Mouse (Mus musculus) heart, embryonic 14.5 days (tissue): ENCODE results near the gene Ssh2. TPM values are rescaled to one million over a fixed set of nuclear protein-coding genes. Genes with fewer than 3 reads are reported as not detected.

Experiments
- ATAC-seq: fragments of 200-750 bp; cut with Nextera tagmentation; 2 replicates; pipeline ENCODE4 v1.8.0; 2017; ENCODE audit warnings: low read depth, moderate TSS enrichment; ENCODE audit not compliant: insufficient number of reproducible peaks, insufficient read depth, low FRiP score
- H3K27ac ChIP-seq, 2 experiments: fragments of 200-500 bp in 1 of 2; fragments of 300-500 bp in 1 of 2; sonication (generic) in 1 of 2; replicated peaks in 1 of 2; 2 replicates each; pipeline ENCODE4 v1.5.1; 2012 to 2014; ENCODE audit warnings: low read depth in 2 of 2, low read length in 2 of 2, control low read depth in 1 of 2, mild to moderate bottlenecking in 1 of 2, mixed read lengths in 1 of 2; ENCODE audit not compliant: control insufficient read depth in 1 of 2, insufficient read depth in 1 of 2
- H3K27me3 ChIP-seq: fragments of 300-500 bp; sonication (generic); 2 replicates; pipeline ENCODE4 v1.6.1; 2014; ENCODE audit warnings: mild to moderate bottlenecking, low read length, control low read depth; ENCODE audit not compliant: control insufficient read depth, insufficient read depth
- H3K36me3 ChIP-seq: fragments of 300-500 bp; sonication (generic); 2 replicates; pipeline ENCODE4 v1.6.1; 2014; ENCODE audit warnings: mild to moderate bottlenecking, control low read depth, low read length, mixed read lengths; ENCODE audit not compliant: control insufficient read depth, insufficient read depth
- H3K4me1 ChIP-seq, 2 experiments: fragments of 200-500 bp in 1 of 2; fragments of 300-500 bp in 1 of 2; sonication (generic) in 1 of 2; 2 replicates each; pipeline ENCODE4 v1.6.1; 2012 to 2014; ENCODE audit warnings: low read length in 2 of 2, control low read depth in 1 of 2, mixed read lengths in 1 of 2; ENCODE audit not compliant: control insufficient read depth in 2 of 2, insufficient read depth in 2 of 2
- H3K4me2 ChIP-seq: fragments of 300-500 bp; sonication (generic); 2 replicates; pipeline ENCODE4 v1.6.1; 2014; ENCODE audit warnings: mild to moderate bottlenecking, low read length
- H3K4me3 ChIP-seq, 2 experiments: fragments of 200-500 bp in 1 of 2; fragments of 300-500 bp in 1 of 2; sonication (generic) in 1 of 2; 2 replicates each; pipeline ENCODE4 v1.5.1; 2012 to 2014; ENCODE audit warnings: low read length in 2 of 2, mild to moderate bottlenecking in 2 of 2, control low read depth in 1 of 2, low read depth in 1 of 2, moderate library complexity in 1 of 2; ENCODE audit not compliant: control insufficient read depth in 1 of 2, insufficient read depth in 1 of 2
- H3K9ac ChIP-seq: fragments of 300-500 bp; sonication (generic); 2 replicates; pipeline ENCODE4 v1.6.1; 2014; ENCODE audit warnings: mild to moderate bottlenecking, low read length
- H3K9me3 ChIP-seq: fragments of 300-500 bp; sonication (generic); 2 replicates; pipeline ENCODE4 v1.6.1; 2016; ENCODE audit warnings: low read length, control low read depth; ENCODE audit not compliant: control insufficient read depth
- WGBS: fragments of 180-500 bp; shearing (Covaris S2); extraction: QIAGEN DNeasy Blood & Tissue Kit; methylation state at CpG from one replicate; pipeline ENCODE4 v1.1.7; 2014; 5-methylcytosine and 5-hydroxymethylcytosine counted together
- polyA plus RNA-seq: library from polyadenylated mRNA; unstranded; fragments of >200 nt; fragmentation: Nextera tagmentation; extraction: Ambion mirVana; gene quantifications from 2 replicates; pipeline ENCODE4 v1.2.1, GENCODE M21; 2014

The Ssh2 gene
- polyA plus RNA-seq, 1 experiment from 2014 or later: 31.4 TPM

- Histone ChIP-seq H3K4me1 (no peaks in the 10 kb centered on the region), H3K36me3 (0 out of 2 replicates have a peak, but pooled peaks cover 3% of the 10 kb centered on the region), H3K27me3 (no peaks in the 10 kb centered on the region), H3K9me3 (no peaks in the 10 kb centered on the region), H3K9ac (no peak overlapping the region), H3K4me3 (no peak overlapping the region), H3K27ac (no peak overlapping the region), H3K4me2 (no peak overlapping the region)
- no peak for ATAC-seq
- WGBS: 51% methylated on average over 3 of the region's 3 CpGs
Observed at GRCm38 (mm10) chr11:77307205-77307604, 91.1 kb downstream of the Ssh2 start.

- no peak overlapping the region for H3K4me2 ChIP-seq
- no peak overlapping the region for H3K27ac ChIP-seq
- H3K9ac ChIP-seq: no peak overlapping the region
- 14% methylated on average over 1 of the region's 1 CpGs for WGBS
- H3K27me3 ChIP-seq: no peaks in the 10 kb centered on the region
- no peak for ATAC-seq
- 0 out of 2 replicates have a peak, but pooled peaks cover 3% of the 10 kb centered on the region for H3K36me3 ChIP-seq
- peaks cover 0 to 5% of the 10 kb centered on the region in 2 experiments; a peak in 2 of 4 replicates for H3K4me1 ChIP-seq
- H3K9me3 ChIP-seq: no peaks in the 10 kb centered on the region
- H3K4me3 ChIP-seq: no peak overlapping the region
Observed at GRCm38 (mm10) chr11:77308533-77308932, 92.4 kb downstream of the Ssh2 start.

DNA sequence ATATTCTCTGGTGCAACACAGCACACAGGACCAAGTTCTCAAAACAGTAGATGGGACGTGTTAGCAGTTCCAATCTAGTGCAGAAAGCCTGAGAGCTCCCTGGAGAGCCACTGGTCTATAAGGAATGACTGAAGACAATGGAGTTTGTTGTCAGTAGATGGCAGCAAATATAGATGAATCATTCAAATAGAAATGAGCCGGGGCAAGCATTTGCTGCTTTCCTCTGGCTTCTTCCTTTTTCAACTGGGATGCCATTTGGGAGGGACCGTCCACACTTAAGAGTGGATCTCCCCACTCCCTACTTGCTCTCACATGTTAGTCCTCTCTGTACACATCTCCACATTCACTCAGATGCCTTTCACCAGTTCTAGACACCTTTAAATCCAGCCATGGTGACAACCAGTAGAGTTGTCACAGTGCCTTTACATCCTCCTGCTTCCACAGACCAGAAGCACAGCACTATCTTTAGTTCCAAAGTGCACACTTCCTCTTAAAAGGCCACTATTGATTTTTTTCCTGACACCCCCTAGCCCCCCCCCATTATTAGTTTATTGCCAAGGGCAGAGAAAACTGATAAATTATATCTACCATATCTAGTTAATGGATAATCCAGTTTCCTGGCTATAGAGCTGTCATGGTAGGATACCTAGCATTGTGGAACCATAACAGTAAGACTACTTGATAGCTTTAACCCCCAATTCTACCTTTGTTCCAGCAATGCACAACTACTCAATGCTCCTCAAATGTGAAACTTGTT lies 101.8 kb downstream of the Ssh2 start:
- no peak for ATAC-seq
- 25% methylated on average over 3 of the region's 3 CpGs for WGBS
- Histone ChIP-seq H3K27ac (no peak overlapping the region), H3K4me3 (no peak overlapping the region), H3K9me3 (no peaks in the 10 kb centered on the region), H3K9ac (no peak overlapping the region), H3K4me1 (peaks cover 2 to 18% of the 10 kb centered on the region in 2 experiments; a peak in 2 of 4 replicates), H3K4me2 (no peak overlapping the region), H3K36me3 (no peaks in the 10 kb centered on the region), H3K27me3 (no peaks in the 10 kb centered on the region)

DNA sequence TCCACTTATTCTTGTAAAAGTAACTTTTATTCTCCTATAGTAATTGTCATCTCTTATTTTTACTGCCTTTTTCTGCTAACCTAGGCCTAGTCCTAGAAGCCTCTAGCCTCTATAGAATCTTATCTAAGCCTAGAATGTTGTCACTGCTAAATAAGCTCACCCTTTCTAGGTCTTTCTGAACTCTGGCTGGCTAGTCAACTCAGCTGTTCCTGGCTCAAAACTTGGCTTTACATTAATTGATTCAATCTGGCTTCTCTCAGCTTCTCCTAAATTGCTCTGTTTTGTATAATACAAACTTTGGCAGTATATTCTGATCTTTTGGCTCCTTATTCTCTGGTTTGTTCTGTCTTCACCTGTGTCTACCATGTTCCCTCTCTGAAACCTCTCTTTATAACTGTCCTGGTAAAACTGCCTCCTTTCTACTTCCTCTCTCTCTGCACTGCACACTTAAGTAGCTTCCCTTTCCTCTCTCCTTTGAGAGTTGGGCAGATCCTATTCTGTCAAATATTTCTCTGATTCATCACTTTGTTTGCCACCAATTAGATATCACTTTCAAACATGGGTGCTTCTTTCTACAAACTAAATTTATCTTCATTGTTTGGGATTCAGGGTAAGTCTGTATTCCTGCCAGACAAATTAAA lies 102.5 kb downstream of the Ssh2 start:
- Histone ChIP-seq H3K4me3 (no peak overlapping the region), H3K4me1 (peaks cover 2 to 13% of the 10 kb centered on the region in 2 experiments; a peak in 2 of 4 replicates), H3K27ac (no peak overlapping the region), H3K9ac (no peak overlapping the region), H3K4me2 (no peak overlapping the region), H3K9me3 (no peaks in the 10 kb centered on the region), H3K36me3 (no peaks in the 10 kb centered on the region), H3K27me3 (no peaks in the 10 kb centered on the region)
- ATAC-seq: no peak

- no peak overlapping the region for H3K4me2 ChIP-seq
- H3K9ac ChIP-seq: no peak overlapping the region
- H3K9me3 ChIP-seq: no peaks in the 10 kb centered on the region
- 0 out of 4 replicates have a peak, but pooled peaks cover 0 to 8% of the 10 kb centered on the region in 2 experiments for H3K4me1 ChIP-seq
- 0 out of 2 replicates have a peak, but pooled peaks cover 4% of the 10 kb centered on the region for H3K36me3 ChIP-seq
- H3K27me3 ChIP-seq: no peaks in the 10 kb centered on the region
- no peak overlapping the region for H3K27ac ChIP-seq
- no peak for ATAC-seq
- no peak overlapping the region for H3K4me3 ChIP-seq
- 60% methylated on average over 1 of the region's 1 CpGs for WGBS
Observed at GRCm38 (mm10) chr11:77321214-77321613, 105.1 kb downstream of the Ssh2 start.

DNA sequence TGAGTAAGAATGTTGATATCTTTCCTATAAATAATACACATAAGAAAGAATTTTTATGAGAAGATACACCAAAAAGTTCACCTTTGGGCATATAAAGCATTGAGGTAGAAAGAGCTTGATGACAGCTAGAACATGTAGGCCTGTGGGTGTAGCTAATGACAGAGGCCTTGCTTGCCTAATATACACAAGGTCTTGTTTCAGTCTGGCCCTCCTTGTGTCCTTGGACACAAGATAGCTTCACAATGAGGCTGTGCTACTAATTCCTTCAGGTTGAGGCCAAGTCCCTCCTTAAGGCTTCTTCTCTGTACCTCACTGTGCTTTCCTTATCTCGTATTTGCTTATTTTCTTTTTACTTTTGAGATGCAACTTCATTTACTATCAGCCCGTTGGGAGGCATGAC lies 114.4 kb downstream of the Ssh2 start:
- 77% methylated on average over 2 of the region's 2 CpGs for whole genome bisulfite sequencing
- Histone ChIP-seq H3K4me1 (peaks cover 5 to 15% of the 10 kb centered on the region in 2 experiments), H3K27me3 (no peaks in the 10 kb centered on the region), H3K4me2 (no peak overlapping the region), H3K4me3 (no peak overlapping the region), H3K9ac (no peak overlapping the region), H3K9me3 (no peaks in the 10 kb centered on the region), H3K36me3 (peaks cover 6% of the 10 kb centered on the region), H3K27ac (no peak overlapping the region)
- ATAC-seq: no peak

- peak overlapping the region; percentile 68 for H3K4me2 ChIP-seq
- no peaks in the 10 kb centered on the region for H3K27me3 ChIP-seq
- no peak overlapping the region for H3K27ac ChIP-seq
- no peak overlapping the region for H3K4me3 ChIP-seq
- ATAC-seq: no peak
- H3K36me3 ChIP-seq: no peaks in the 10 kb centered on the region
- WGBS: 74% methylated on average over 4 of the region's 4 CpGs
- H3K4me1 ChIP-seq: peaks cover 3 to 14% of the 10 kb centered on the region in 2 experiments; a peak in 3 of 4 replicates
- no peaks in the 10 kb centered on the region for H3K9me3 ChIP-seq
- H3K9ac ChIP-seq: peak overlapping the region; percentile 95; the same call in 1 of the 2 replicates
Observed at GRCm38 (mm10) chr11:77347273-77347672, 131.2 kb downstream of the Ssh2 start.
